Mouse (Mus musculus) ES-E14 (cell line): ENCODE data around the gene Arap1.

Experiments
- CHD2 ChIP-seq: IDR thresholded peaks from 2 replicates; pipeline ENCODE4 v1.6.1; 2014; ENCODE audit warnings: mild to moderate bottlenecking, low read depth, low read length, inconsistent platforms
- HCFC1 ChIP-seq: IDR thresholded peaks from 2 replicates; pipeline ENCODE4 v1.6.1; 2012; ENCODE audit warnings: low read length, inconsistent platforms, borderline replicate concordance; ENCODE audit not compliant: insufficient read depth
- MAFK ChIP-seq: IDR thresholded peaks from 2 replicates; pipeline ENCODE4 v1.6.1; 2014; ENCODE audit warnings: mild to moderate bottlenecking, low read depth, low read length, inconsistent platforms; ENCODE audit not compliant: insufficient read depth
- ZC3H11A ChIP-seq: IDR thresholded peaks from 2 replicates; pipeline ENCODE4 v1.6.1; 2012; ENCODE audit warnings: low read depth, mild to moderate bottlenecking, inconsistent platforms, low read length, borderline replicate concordance

DNA sequence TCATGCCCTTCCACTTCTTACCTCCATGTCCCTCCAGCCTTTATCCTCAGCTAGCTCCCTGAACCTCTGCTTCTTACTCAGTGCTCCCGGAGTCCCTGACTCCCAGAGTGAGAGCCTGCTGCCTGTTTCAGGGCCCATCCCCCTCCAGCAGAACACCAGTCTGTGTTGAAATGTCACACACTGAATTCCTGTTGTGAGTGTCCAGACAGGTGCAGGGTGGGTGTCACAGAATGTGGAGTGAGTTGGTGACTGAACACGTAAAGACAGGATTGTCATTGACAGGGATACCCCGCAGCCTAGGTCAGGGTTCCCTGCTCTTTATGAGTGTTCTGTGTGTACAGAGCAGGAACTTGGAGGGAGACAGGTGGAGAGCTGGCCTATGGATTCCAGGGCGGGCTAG, 3.0 kb upstream of the Arap1 start:
- no peak for TF ChIP-seq HCFC1
- TF ChIP-seq ZC3H11A, result no peak
- TF ChIP-seq MAFK, result no peak
- TF ChIP-seq CHD2, result no peak
